Mouse (Mus musculus) bone marrow macrophage, adult 2 months (primary cell): Measurements from ENCODE around the gene Fv1.

Experiments
- CTCF ChIP-seq: IDR thresholded peaks from 2 replicates; pipeline ENCODE4 v1.5.1; 2012; ENCODE audit warnings: low read depth, mild to moderate bottlenecking, low read length, moderate library complexity
- POLR2A ChIP-seq: IDR thresholded peaks from 2 replicates; pipeline ENCODE4 v1.6.1; 2012; ENCODE audit warnings: mild to moderate bottlenecking, low read depth, low read length, borderline replicate concordance

- TF ChIP-seq POLR2A (no peak), CTCF (no peak)
Observed at GRCm38 (mm10) chr4:147862051-147862450, 6.7 kb upstream of the Fv1 start.
